Mouse (Mus musculus) adipocyte (in vitro differentiated cells): Measurements from ENCODE around the gene Kank1.

Experiments used
- DNase-seq: peaks from one replicate; pipeline ENCODE4 v3.0.0-alpha.2; 2016; ENCODE audit warnings: low spot score

Kank1 gene

GRCm38 (mm10) chr19:25315458-25315889, 78.7 kb downstream of the Kank1 start:
- DNase-seq, result no peak

- DNase-seq, result no peak
Measured at GRCm38 (mm10) chr19:25315993-25316392, 79.2 kb downstream of the Kank1 start.

GRCm38 (mm10) chr19:25324265-25324664, 87.5 kb downstream of the Kank1 start:
- no peak for DNase-seq

GRCm38 (mm10) chr19:25325113-25326001, 88.6 kb downstream of the Kank1 start:
- no peak for DNase-seq

- DNase-seq, result no peak
Measured at GRCm38 (mm10) chr19:25326002-25326300, 89.2 kb downstream of the Kank1 start.

- no peak for DNase-seq
Measured at GRCm38 (mm10) chr19:25327633-25328032, 90.9 kb downstream of the Kank1 start.

GRCm38 (mm10) chr19:25334360-25334759, 97.6 kb downstream of the Kank1 start:
- peak; percentile 50 for DNase-seq

GRCm38 (mm10) chr19:25336731-25337130, 100.0 kb downstream of the Kank1 start:
- no peak for DNase-seq

- DNase-seq, result peak; percentile 63
Measured at GRCm38 (mm10) chr19:25340630-25341620, 104.2 kb downstream of the Kank1 start.

- no peak for DNase-seq
Measured at GRCm38 (mm10) chr19:25342026-25342425, 105.3 kb downstream of the Kank1 start.

GRCm38 (mm10) chr19:25343657-25344322, 107.0 kb downstream of the Kank1 start:
- no peak for DNase-seq

- DNase-seq, result no peak
Measured at GRCm38 (mm10) chr19:25344371-25344770, 107.6 kb downstream of the Kank1 start.

- DNase-seq, result no peak
Measured at GRCm38 (mm10) chr19:25345972-25346371, 109.2 kb downstream of the Kank1 start.

GRCm38 (mm10) chr19:25347515-25347914, 110.7 kb downstream of the Kank1 start:
- DNase-seq, result no peak

GRCm38 (mm10) chr19:25351257-25351955, 114.6 kb downstream of the Kank1 start:
- DNase-seq, result no peak

GRCm38 (mm10) chr19:25357094-25357493, 120.3 kb downstream of the Kank1 start:
- no peak for DNase-seq

- DNase-seq, result no peak
Measured at GRCm38 (mm10) chr19:25358486-25359120, 121.8 kb downstream of the Kank1 start.

GRCm38 (mm10) chr19:25360571-25361029, 123.8 kb downstream of the Kank1 start:
- DNase-seq, result no peak

- no peak for DNase-seq
Measured at GRCm38 (mm10) chr19:25361956-25362355, 125.2 kb downstream of the Kank1 start.

GRCm38 (mm10) chr19:25365698-25366097, 128.9 kb downstream of the Kank1 start:
- DNase-seq, result no peak

- DNase-seq, result no peak
Measured at GRCm38 (mm10) chr19:25366620-25367019, 129.8 kb downstream of the Kank1 start.
